Mouse (Mus musculus) forebrain, postnatal 0 days (tissue): ENCODE results near the gene Zfp110. TPM values are rescaled to one million over a fixed set of nuclear protein-coding genes. Genes with fewer than 3 reads are reported as not detected.
A peak's percentile ranks its signal among the peaks of the same experiment; 100 is the strongest.

ENCODE experiments used
- ATAC-seq: fragments of 200-750 bp; cut with Nextera tagmentation; 2 replicates; pipeline ENCODE4 v1.8.0; 2017; ENCODE audit warnings: mild to moderate bottlenecking, moderate library complexity
- DNase-seq: peaks from one replicate; pipeline ENCODE4 v3.0.0-alpha.2; 2015
- H3K27ac ChIP-seq: fragments of 300-500 bp; sonication (generic); 2 replicates; pipeline ENCODE4 v1.5.1; 2014; ENCODE audit warnings: low read depth, mild to moderate bottlenecking, antibody characterized with exemption, low read length, moderate library complexity, mixed read lengths
- H3K27me3 ChIP-seq: fragments of 300-500 bp; sonication (generic); 2 replicates; pipeline ENCODE4 v1.6.1; 2014; ENCODE audit warnings: mild to moderate bottlenecking, low read length, mixed read lengths; ENCODE audit not compliant: insufficient read depth
- H3K36me3 ChIP-seq: fragments of 300-500 bp; sonication (generic); 2 replicates; pipeline ENCODE4 v1.6.1; 2014; ENCODE audit warnings: mild to moderate bottlenecking, moderate library complexity; ENCODE audit not compliant: insufficient read depth
- H3K4me1 ChIP-seq: fragments of 300-500 bp; sonication (generic); 2 replicates; pipeline ENCODE4 v1.6.1; 2014; ENCODE audit warnings: antibody characterized with exemption; ENCODE audit not compliant: insufficient read depth
- H3K4me2 ChIP-seq: fragments of 300-500 bp; sonication (generic); 2 replicates; pipeline ENCODE4 v1.6.1; 2014; ENCODE audit warnings: low read depth, mild to moderate bottlenecking, moderate library complexity
- H3K4me3 ChIP-seq: fragments of 300-500 bp; sonication (generic); 2 replicates; pipeline ENCODE4 v1.5.1; 2014; ENCODE audit warnings: low read depth, low read length, mixed read lengths
- H3K9ac ChIP-seq: fragments of 300-500 bp; sonication (generic); 2 replicates; pipeline ENCODE4 v1.6.1; 2014; ENCODE audit warnings: mild to moderate bottlenecking
- H3K9me3 ChIP-seq: fragments of 300-500 bp; sonication (generic); 2 replicates; pipeline ENCODE4 v1.6.1; 2016; ENCODE audit warnings: low read length
- CTCF ChIP-seq: sonication (generic); IDR thresholded peaks from 2 replicates; pipeline ENCODE4 v1.5.1; 2016; ENCODE audit warnings: antibody characterized with exemption, control low read depth, low read depth
- WGBS: fragments of 180-500 bp; shearing (Covaris S2); extraction: QIAGEN DNeasy Blood & Tissue Kit; methylation state at CpG from one replicate; pipeline ENCODE4 v1.1.7; 2014; 5-methylcytosine and 5-hydroxymethylcytosine counted together
- polyA plus RNA-seq: library from polyadenylated mRNA; unstranded; fragments of >200 nt; fragmentation: Nextera tagmentation; extraction: Ambion mirVana; gene quantifications from 2 replicates; pipeline ENCODE4 v1.2.1, GENCODE M21; 2015
- total RNA-seq: library from RNA; depleted of rRNA; stranded (reverse); fragments of >200 nt; gene quantifications from 2 replicates; pipeline ENCODE4 v1.2.3, GENCODE M21; 2014; rRNA removed

The Zfp110 gene
- total and polyA plus RNA-seq, 2 experiments from 2014 or later: 18.5 to 34.9 TPM

- no peak overlapping the region for H3K4me3 ChIP-seq
- H3K27ac ChIP-seq: no peak overlapping the region
- peaks cover 44% of the 10 kb centered on the region for H3K36me3 ChIP-seq
- H3K4me1 ChIP-seq: no peaks in the 10 kb centered on the region
- no peak for TF ChIP-seq CTCF
- no peak overlapping the region for H3K9ac ChIP-seq
- no peaks in the 10 kb centered on the region for H3K27me3 ChIP-seq
- 88% methylated on average over 1 of the region's 1 CpGs for WGBS
- ATAC-seq (no peak), DNase-seq (no peak)
- H3K4me2 ChIP-seq: no peak overlapping the region
- no peaks in the 10 kb centered on the region for H3K9me3 ChIP-seq
Measured at GRCm38 (mm10) chr7:12891334-12891733, 56.8 kb downstream of the Zfp110 start.

GRCm38 (mm10) chr7:12897655-12898410, 63.3 kb downstream of the Zfp110 start, which contains the start of gene Zscan22:
Gene Zscan22 (plus strand): TSS chr7:12897815.
- H3K27me3 ChIP-seq: no peaks in the 10 kb centered on the region
- DNase-seq: peak; percentile 97
- no peak within 1 kb of the TSS for H3K27ac ChIP-seq
- H3K9ac ChIP-seq: peak within 1 kb of the TSS; percentile 62
- H3K9me3 ChIP-seq: no peaks in the 10 kb centered on the region
- H3K4me3 ChIP-seq: peak within 1 kb of the TSS; percentile 46
- ATAC-seq: peak; percentile 100
- H3K4me1 ChIP-seq: peaks cover 8% of the 10 kb centered on the region; the same call in 1 of the 2 replicates
- peak within 1 kb of the TSS; percentile 50 for H3K4me2 ChIP-seq
- TF ChIP-seq CTCF: 0 out of 2 replicates have a peak, but pooled peaks have one; percentile 14
- 7% methylated on average over 36 of the region's 36 CpGs for WGBS
- H3K36me3 ChIP-seq: no peaks in the 10 kb centered on the region; the same call in 1 of the 2 replicates

Other genes starting within 250 kb of the Zfp110 start
- under 0.01 TPM in 1 of 2 replicates, not detected in the other for gene Vmn2r53, start 226.0 kb upstream of the Zfp110 start, total RNA-seq
- 0.03 TPM in 1 of 2 replicates, not detected in the other for gene Vmn2r53, start 226.0 kb upstream of the Zfp110 start, polyA plus RNA-seq
- not detected in 2 replicates for gene Vmn2r54, start 194.4 kb upstream of the Zfp110 start, total RNA-seq
- not detected in 2 replicates for gene Vmn2r54, start 194.4 kb upstream of the Zfp110 start, polyA plus RNA-seq
- gene Vmn2r55, start 149.8 kb upstream of the Zfp110 start, total RNA-seq: not detected in 2 replicates
- not detected in 2 replicates for gene Vmn2r55, start 149.8 kb upstream of the Zfp110 start, polyA plus RNA-seq
- 0.10 and 0.15 TPM in 2 replicates for gene Vmn2r56, start 99.8 kb upstream of the Zfp110 start, total RNA-seq
- 0.02 TPM in 1 of 2 replicates, not detected in the other for gene Vmn2r56, start 99.8 kb upstream of the Zfp110 start, polyA plus RNA-seq
- 28.4 and 36.7 TPM in 2 replicates for gene Zscan18, start 31.1 kb upstream of the Zfp110 start, total RNA-seq
- gene Zscan18, start 31.1 kb upstream of the Zfp110 start, polyA plus RNA-seq: 13.3 and 17.8 TPM in 2 replicates
- gene Zfp329, start 15.9 kb upstream of the Zfp110 start, total RNA-seq: 20.6 and 26.6 TPM in 2 replicates
- gene Zfp329, start 15.9 kb upstream of the Zfp110 start, polyA plus RNA-seq: 8.1 and 14.2 TPM in 2 replicates
- gene Zfp128, start 46.4 kb downstream of the Zfp110 start, total RNA-seq: 17.7 and 18.5 TPM in 2 replicates
- gene Zfp128, start 46.4 kb downstream of the Zfp110 start, polyA plus RNA-seq: 1.5 and 2.0 TPM in 2 replicates
- gene Zscan22, start 63.1 kb downstream of the Zfp110 start, total RNA-seq: 7.0 and 8.3 TPM in 2 replicates
- gene Zscan22, start 63.1 kb downstream of the Zfp110 start, polyA plus RNA-seq: 2.8 and 3.5 TPM in 2 replicates
- 1,758 and 2,185 TPM in 2 replicates for gene Rps5, start 87.5 kb downstream of the Zfp110 start, total RNA-seq
- gene Rps5, start 87.5 kb downstream of the Zfp110 start, polyA plus RNA-seq: 679 and 877 TPM in 2 replicates
- gene Rnf225, start 92.7 kb downstream of the Zfp110 start, total RNA-seq: 1.7 and 1.8 TPM in 2 replicates
- 0.36 and 0.75 TPM in 2 replicates for gene Rnf225, start 92.7 kb downstream of the Zfp110 start, polyA plus RNA-seq
- 32.9 and 47.7 TPM in 2 replicates for gene Zfp324, start 131.1 kb downstream of the Zfp110 start, total RNA-seq
- 6.8 and 8.8 TPM in 2 replicates for gene Zfp324, start 131.1 kb downstream of the Zfp110 start, polyA plus RNA-seq
- gene Zfp446, start 143.1 kb downstream of the Zfp110 start, total RNA-seq: 7.5 and 13.0 TPM in 2 replicates
- gene Zfp446, start 143.1 kb downstream of the Zfp110 start, polyA plus RNA-seq: 6.0 and 8.2 TPM in 2 replicates
- 0.23 and 0.43 TPM in 2 replicates for gene Slc27a5, start 163.4 kb downstream of the Zfp110 start, total RNA-seq
- 0.08 and 0.18 TPM in 2 replicates for gene Slc27a5, start 163.4 kb downstream of the Zfp110 start, polyA plus RNA-seq
- gene Trim28, start 164.4 kb downstream of the Zfp110 start, total RNA-seq: 430 and 485 TPM in 2 replicates
- 209 and 211 TPM in 2 replicates for gene Trim28, start 164.4 kb downstream of the Zfp110 start, polyA plus RNA-seq
- 32.8 and 33.3 TPM in 2 replicates for gene Zbtb45, start 175.3 kb downstream of the Zfp110 start, total RNA-seq
- gene Zbtb45, start 175.3 kb downstream of the Zfp110 start, polyA plus RNA-seq: 25.0 and 29.3 TPM in 2 replicates
- 131 and 160 TPM in 2 replicates for gene Chmp2a, start 200.0 kb downstream of the Zfp110 start, total RNA-seq
- gene Chmp2a, start 200.0 kb downstream of the Zfp110 start, polyA plus RNA-seq: 210 and 239 TPM in 2 replicates
- 336 and 344 TPM in 2 replicates for gene Ube2m, start 203.5 kb downstream of the Zfp110 start, total RNA-seq
- 130 and 132 TPM in 2 replicates for gene Ube2m, start 203.5 kb downstream of the Zfp110 start, polyA plus RNA-seq
- 11.8 and 15.1 TPM in 2 replicates for gene Mzf1, start 220.0 kb downstream of the Zfp110 start, total RNA-seq
- 10.1 and 12.9 TPM in 2 replicates for gene Mzf1, start 220.0 kb downstream of the Zfp110 start, polyA plus RNA-seq